Mouse (Mus musculus) intestine, embryonic 16.5 days (tissue): Measurements from ENCODE around the gene Gm28048. TPM values are rescaled to one million over a fixed set of nuclear protein-coding genes. Genes with fewer than 3 reads are reported as not detected.

ENCODE experiments used
- ATAC-seq: fragments of 200-750 bp; cut with Nextera tagmentation; 2 replicates; pipeline ENCODE4 v1.8.0; 2017; ENCODE audit warnings: moderate TSS enrichment, moderate library complexity
- H3K27ac ChIP-seq: fragments of 300-500 bp; sonication (generic); 2 replicates; pipeline ENCODE4 v1.5.1; 2014; ENCODE audit warnings: mild to moderate bottlenecking, low read length
- H3K27me3 ChIP-seq: fragments of 300-500 bp; sonication (generic); replicated peaks from 2 replicates; pipeline ENCODE4 v1.6.1; 2014; ENCODE audit warnings: low read length, control low read depth, mixed read lengths; ENCODE audit not compliant: control insufficient read depth, insufficient read depth
- H3K36me3 ChIP-seq: fragments of 300-500 bp; sonication (generic); 2 replicates; pipeline ENCODE4 v1.6.1; 2014; ENCODE audit warnings: low read length, control low read depth; ENCODE audit not compliant: control insufficient read depth, insufficient read depth
- H3K4me1 ChIP-seq: fragments of 300-500 bp; sonication (generic); 2 replicates; pipeline ENCODE4 v1.6.1; 2014; ENCODE audit warnings: low read length, control low read depth, mixed read lengths; ENCODE audit not compliant: control insufficient read depth, insufficient read depth
- H3K4me2 ChIP-seq: fragments of 300-500 bp; sonication (generic); 2 replicates; pipeline ENCODE4 v1.6.1; 2014; ENCODE audit warnings: low read depth, low read length, control low read depth
- H3K4me3 ChIP-seq: fragments of 300-500 bp; sonication (generic); 2 replicates; pipeline ENCODE4 v1.5.1; 2014; ENCODE audit warnings: mild to moderate bottlenecking, low read length
- H3K9ac ChIP-seq: fragments of 300-500 bp; sonication (generic); 2 replicates; pipeline ENCODE4 v1.6.1; 2014; ENCODE audit warnings: low read depth, low read length
- H3K9me3 ChIP-seq: fragments of 300-500 bp; sonication (generic); 2 replicates; pipeline ENCODE4 v1.6.1; 2016; ENCODE audit warnings: low read length, control low read depth; ENCODE audit not compliant: control insufficient read depth
- WGBS: fragments of 180-500 bp; shearing (Covaris S2); extraction: QIAGEN DNeasy Blood & Tissue Kit; methylation state at CpG from one replicate; pipeline ENCODE4 v1.1.7; 2014; 5-methylcytosine and 5-hydroxymethylcytosine counted together
- polyA plus RNA-seq: library from polyadenylated mRNA; unstranded; fragments of >200 nt; fragmentation: Nextera tagmentation; extraction: Ambion mirVana; gene quantifications from 2 replicates; pipeline ENCODE4 v1.2.1, GENCODE M21; 2015

Gm28048 gene
- polyA plus RNA-seq, 1 experiment from 2014 or later: 11.2 TPM

DNA sequence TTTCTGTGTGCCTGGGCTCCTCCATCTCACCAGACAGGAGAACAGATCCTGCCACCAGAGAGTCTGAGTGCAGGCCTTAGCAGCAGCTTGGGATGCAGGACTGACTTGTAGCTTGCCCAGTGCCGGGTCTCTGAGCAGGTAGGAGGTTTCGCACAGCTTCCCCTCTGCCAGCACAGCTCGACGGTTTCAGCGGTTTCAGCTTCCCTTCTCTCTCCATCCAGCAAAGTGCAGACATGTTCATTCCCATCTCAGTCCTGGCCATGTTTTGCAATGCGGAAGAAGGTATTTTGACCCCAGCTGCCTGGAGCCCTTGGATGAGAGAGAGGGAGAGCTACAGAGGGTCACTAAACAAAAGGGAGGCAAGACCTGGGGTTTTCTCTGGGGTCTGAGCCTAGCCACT lies 151.2 kb downstream of the Gm28048 start:
- Histone ChIP-seq H3K4me1 (peaks cover 8% of the 10 kb centered on the region; the same call in 1 of the 2 replicates), H3K4me2 (no peak overlapping the region), H3K9me3 (no peaks in the 10 kb centered on the region), H3K27ac (peak overlapping the region; percentile 16), H3K9ac (peak overlapping the region; percentile 3; the same call in 1 of the 2 replicates), H3K4me3 (no peak overlapping the region), H3K27me3 (no peaks in the 10 kb centered on the region), H3K36me3 (peaks cover 9% of the 10 kb centered on the region; the same call in 1 of the 2 replicates)
- peak; percentile 34 for ATAC-seq
- WGBS: 67% methylated on average over 6 of the region's 6 CpGs

DNA sequence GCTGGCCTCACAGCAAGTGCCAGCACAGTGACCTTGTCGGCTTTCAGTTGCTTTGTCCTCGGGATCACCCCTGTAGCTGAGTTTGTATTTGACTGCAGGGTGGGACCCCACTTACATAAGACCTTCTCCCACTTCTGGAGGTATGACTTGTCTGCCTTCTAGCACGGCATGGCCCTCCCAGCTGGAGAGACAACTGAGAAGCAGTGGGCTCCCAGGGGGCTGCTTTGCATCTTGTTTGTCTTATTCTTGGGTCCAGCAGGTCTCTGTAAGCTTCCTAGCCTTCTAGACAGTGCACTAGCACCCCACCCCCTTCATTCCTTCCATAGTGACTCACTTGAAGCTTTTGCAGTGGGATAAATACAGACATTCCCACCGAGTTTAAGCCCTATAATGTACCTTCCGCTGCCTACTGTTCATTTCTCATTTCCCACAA lies 151.7 kb downstream of the Gm28048 start:
- Histone ChIP-seq H3K27ac (peak overlapping the region; percentile 16; the same call in 1 of the 2 replicates), H3K36me3 (peaks cover 9% of the 10 kb centered on the region; the same call in 1 of the 2 replicates), H3K4me2 (no peak overlapping the region), H3K9ac (no peak overlapping the region), H3K27me3 (no peaks in the 10 kb centered on the region), H3K4me1 (peaks cover 8% of the 10 kb centered on the region; the same call in 1 of the 2 replicates), H3K4me3 (no peak overlapping the region), H3K9me3 (no peaks in the 10 kb centered on the region)
- 54% methylated on average over 5 of the region's 5 CpGs for WGBS
- ATAC-seq: peak; percentile 68

GRCm38 (mm10) chr11:22828988-22829632 lies 152.8 kb downstream of the Gm28048 start:
- WGBS: 96% methylated on average over 15 of the region's 15 CpGs
- H3K4me1 ChIP-seq: peaks cover 8% of the 10 kb centered on the region; the same call in 1 of the 2 replicates
- no peaks in the 10 kb centered on the region for H3K9me3 ChIP-seq
- no peak overlapping the region for H3K27ac ChIP-seq
- peaks cover 9% of the 10 kb centered on the region; the same call in 1 of the 2 replicates for H3K36me3 ChIP-seq
- no peaks in the 10 kb centered on the region for H3K27me3 ChIP-seq
- ATAC-seq: no peak
- H3K4me2 ChIP-seq: no peak overlapping the region
- no peak overlapping the region for H3K9ac ChIP-seq
- H3K4me3 ChIP-seq: no peak overlapping the region

- H3K4me3 ChIP-seq: no peak overlapping the region
- no peaks in the 10 kb centered on the region for H3K27me3 ChIP-seq
- peaks cover 5% of the 10 kb centered on the region; the same call in 1 of the 2 replicates for H3K36me3 ChIP-seq
- H3K4me2 ChIP-seq: no peak overlapping the region
- H3K27ac ChIP-seq: no peak overlapping the region
- 87% methylated on average over 4 of the region's 4 CpGs for WGBS
- no peak for ATAC-seq
- no peak overlapping the region for H3K9ac ChIP-seq
- peaks cover 8% of the 10 kb centered on the region; the same call in 1 of the 2 replicates for H3K4me1 ChIP-seq
- no peaks in the 10 kb centered on the region for H3K9me3 ChIP-seq
Observed at GRCm38 (mm10) chr11:22827514-22828080, 154.3 kb downstream of the Gm28048 start.

GRCm38 (mm10) chr11:22826665-22827064 lies 155.2 kb downstream of the Gm28048 start:
- Histone ChIP-seq H3K4me1 (peaks cover 8% of the 10 kb centered on the region; the same call in 1 of the 2 replicates), H3K27ac (no peak overlapping the region), H3K4me3 (no peak overlapping the region), H3K36me3 (peaks cover 2% of the 10 kb centered on the region; the same call in 1 of the 2 replicates), H3K4me2 (no peak overlapping the region), H3K9me3 (no peaks in the 10 kb centered on the region), H3K27me3 (no peaks in the 10 kb centered on the region), H3K9ac (no peak overlapping the region)
- WGBS: 92% methylated on average over 6 of the region's 6 CpGs
- ATAC-seq: no peak

DNA sequence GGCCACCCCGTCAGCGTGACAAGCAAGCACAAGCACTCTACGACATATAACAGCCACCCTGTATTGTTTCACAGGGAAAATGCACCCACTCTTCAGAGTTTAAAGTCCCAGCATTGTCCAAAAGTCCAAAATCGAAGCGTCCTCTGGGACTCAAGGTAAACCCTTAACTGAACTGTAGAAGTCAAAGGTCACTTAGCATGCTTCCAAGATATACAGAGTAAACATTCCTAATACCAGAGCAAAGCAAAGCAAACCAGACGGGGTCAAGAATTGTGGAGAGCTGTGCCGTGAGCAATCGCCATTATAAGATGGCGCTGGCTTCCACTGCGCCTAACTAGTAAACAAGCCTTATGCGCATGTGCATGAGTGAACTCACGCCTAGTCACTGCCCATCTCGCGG lies 155.8 kb downstream of the Gm28048 start:
- Histone ChIP-seq H3K36me3 (peaks cover 2% of the 10 kb centered on the region; the same call in 1 of the 2 replicates), H3K27me3 (no peaks in the 10 kb centered on the region), H3K4me3 (no peak overlapping the region), H3K9ac (no peak overlapping the region), H3K27ac (no peak overlapping the region), H3K4me1 (peaks cover 6% of the 10 kb centered on the region; the same call in 1 of the 2 replicates), H3K9me3 (no peaks in the 10 kb centered on the region), H3K4me2 (no peak overlapping the region)
- 85% methylated on average over 14 of the region's 14 CpGs for WGBS
- ATAC-seq: no peak

DNA sequence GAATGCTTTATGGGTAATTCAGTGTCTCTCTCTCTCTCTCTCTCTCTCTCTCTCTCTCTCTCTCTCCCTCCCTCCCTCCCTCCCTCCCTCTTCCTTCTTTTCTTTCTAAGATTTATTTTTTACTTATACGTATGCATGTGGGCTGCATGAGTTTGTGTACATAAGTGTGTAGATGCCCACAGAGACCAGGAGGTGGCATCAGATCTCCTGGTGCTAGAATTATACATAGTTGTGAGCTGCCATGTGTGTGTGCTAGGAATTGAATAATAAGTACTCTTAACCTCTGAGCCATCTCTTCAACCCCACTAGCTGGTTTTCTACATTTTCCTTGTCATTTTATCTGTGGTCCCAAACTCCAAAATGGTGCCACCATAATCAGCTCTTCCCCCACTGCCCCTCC lies 156.3 kb downstream of the Gm28048 start:
- Histone ChIP-seq H3K27ac (no peak overlapping the region), H3K36me3 (no peaks in the 10 kb centered on the region), H3K9me3 (no peaks in the 10 kb centered on the region), H3K4me1 (0 out of 2 replicates have a peak, but pooled peaks cover under 1% of the 10 kb centered on the region), H3K9ac (no peak overlapping the region), H3K27me3 (no peaks in the 10 kb centered on the region), H3K4me3 (no peak overlapping the region), H3K4me2 (no peak overlapping the region)
- ATAC-seq: no peak
- 100% methylated on average over 1 of the region's 1 CpGs for WGBS

- no peak overlapping the region for H3K4me3 ChIP-seq
- H3K4me1 ChIP-seq: no peaks in the 10 kb centered on the region
- no peak overlapping the region for H3K4me2 ChIP-seq
- H3K27me3 ChIP-seq: no peaks in the 10 kb centered on the region
- no peak for ATAC-seq
- no peaks in the 10 kb centered on the region for H3K36me3 ChIP-seq
- no peaks in the 10 kb centered on the region for H3K9me3 ChIP-seq
- WGBS: 73% methylated on average over 9 of the region's 9 CpGs
- no peak overlapping the region for H3K27ac ChIP-seq
- no peak overlapping the region for H3K9ac ChIP-seq
Observed at GRCm38 (mm10) chr11:22824049-22824705, 157.7 kb downstream of the Gm28048 start.

DNA sequence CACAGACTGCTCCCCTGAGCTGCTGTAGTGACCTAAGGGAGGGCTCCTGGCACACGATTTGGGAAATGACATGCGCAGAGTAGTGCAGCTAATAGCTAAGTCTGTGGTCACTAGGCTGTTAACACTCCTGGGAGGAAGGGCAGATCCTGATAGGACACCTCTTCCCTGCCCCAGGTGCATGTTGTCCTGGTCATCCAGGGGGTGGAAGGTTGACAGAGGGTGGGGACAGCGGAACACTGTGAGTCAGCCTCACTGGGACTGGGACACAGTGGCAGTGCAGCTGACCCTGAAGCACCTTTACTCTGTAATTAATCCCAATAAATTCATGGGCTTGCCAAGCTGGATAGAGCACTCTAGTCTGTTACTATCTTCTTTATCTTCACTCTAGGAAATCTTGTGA lies 160.6 kb downstream of the Gm28048 start:
- no peak for ATAC-seq
- no peak overlapping the region for H3K4me3 ChIP-seq
- no peak overlapping the region for H3K27ac ChIP-seq
- no peak overlapping the region for H3K4me2 ChIP-seq
- H3K4me1 ChIP-seq: no peaks in the 10 kb centered on the region
- 67% methylated on average over 3 of the region's 3 CpGs for WGBS
- H3K27me3 ChIP-seq: no peaks in the 10 kb centered on the region
- H3K9ac ChIP-seq: no peak overlapping the region
- no peaks in the 10 kb centered on the region for H3K9me3 ChIP-seq
- H3K36me3 ChIP-seq: no peaks in the 10 kb centered on the region
